Mouse (Mus musculus): ENCODE measurements at regions not wholly inside any gene's neighbourhood (a gene's known extent, or its start where the extent isn't known, plus 50 kb on each side); places are given as distances from the start of the nearest gene placed in this dataset.
A peak's percentile ranks its signal among the peaks of the same experiment; 100 is the strongest.
"Not testable (repeated sequence)": the region's sequence is repeated elsewhere in the genome, so short reads cannot be mapped to it uniquely, and the experiment has no call there.

DNA sequence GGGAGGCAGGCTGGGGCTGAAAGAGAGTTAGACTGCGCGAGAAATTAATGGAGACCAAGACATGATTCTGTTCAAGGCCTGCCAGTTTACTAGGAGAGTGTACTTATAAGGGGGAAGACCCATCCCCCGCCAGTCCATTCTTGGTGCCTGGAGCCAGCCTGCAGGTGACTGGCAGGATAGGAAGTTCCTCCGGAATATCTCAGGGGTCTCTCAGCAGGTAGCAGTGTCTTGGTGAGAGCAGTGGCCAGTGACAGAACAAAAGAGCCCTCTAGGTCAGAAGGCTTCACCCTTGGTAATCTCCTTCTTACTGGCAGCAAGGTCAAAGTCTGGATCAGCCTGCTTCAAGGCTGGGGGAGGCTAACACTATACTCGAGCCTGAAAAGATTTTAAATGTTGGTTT, 83.7 kb upstream of the Zfp804b start:
- no peak for DNase-seq

GRCm38 (mm10) chr5:7436461-7436860, 91.9 kb upstream of the Zfp804b start:
- no peak for DNase-seq

DNA sequence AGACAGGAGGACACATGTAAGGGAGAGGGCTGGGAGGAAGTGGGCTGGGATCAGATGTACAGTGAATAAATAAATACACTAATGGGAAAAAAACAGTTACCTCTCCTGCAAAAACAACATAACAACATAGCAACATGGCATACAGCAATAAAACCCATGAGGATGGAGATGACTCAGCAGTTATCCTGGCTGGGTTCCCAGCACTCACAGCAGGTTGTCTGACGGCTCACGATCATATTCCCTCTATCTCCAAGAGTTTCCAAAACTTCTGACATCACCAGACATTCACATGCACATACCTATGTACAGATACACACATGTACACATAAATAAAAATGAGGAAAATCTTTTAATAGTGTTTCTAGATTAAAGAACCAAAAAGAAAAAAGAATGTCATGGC, 103.4 kb upstream of the Zfp804b start:
- DNase-seq, result peak; percentile 2

DNA sequence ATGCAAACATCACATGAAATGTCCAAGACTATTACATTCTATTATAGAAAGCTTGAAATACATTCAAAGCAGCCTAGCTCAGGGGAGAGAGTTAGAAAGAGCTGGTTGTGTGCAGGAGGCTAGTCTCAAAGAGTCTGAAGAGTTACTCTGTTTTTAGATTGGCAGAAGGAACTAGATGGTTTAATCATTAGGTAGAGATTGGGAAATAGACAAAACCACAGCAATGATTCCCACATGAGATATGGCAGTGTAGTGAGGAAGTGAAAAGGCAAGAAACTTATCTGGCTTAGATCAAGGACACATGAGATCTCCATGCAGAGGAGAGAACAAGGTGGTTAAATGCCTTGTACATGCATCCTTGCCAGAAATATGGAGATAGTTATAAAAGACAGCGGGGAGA, 110.3 kb upstream of the Zfp804b start:
- no peak for DNase-seq

- DNase-seq, result no peak
Measured at GRCm38 (mm10) chr5:7457102-7457501, 112.5 kb upstream of the Zfp804b start.

GRCm38 (mm10) chr5:7489150-7489549, 144.6 kb upstream of the Zfp804b start:
- no peak for DNase-seq

- no peak for DNase-seq
Measured at GRCm38 (mm10) chr5:7489602-7490001, 145.0 kb upstream of the Zfp804b start.

DNA sequence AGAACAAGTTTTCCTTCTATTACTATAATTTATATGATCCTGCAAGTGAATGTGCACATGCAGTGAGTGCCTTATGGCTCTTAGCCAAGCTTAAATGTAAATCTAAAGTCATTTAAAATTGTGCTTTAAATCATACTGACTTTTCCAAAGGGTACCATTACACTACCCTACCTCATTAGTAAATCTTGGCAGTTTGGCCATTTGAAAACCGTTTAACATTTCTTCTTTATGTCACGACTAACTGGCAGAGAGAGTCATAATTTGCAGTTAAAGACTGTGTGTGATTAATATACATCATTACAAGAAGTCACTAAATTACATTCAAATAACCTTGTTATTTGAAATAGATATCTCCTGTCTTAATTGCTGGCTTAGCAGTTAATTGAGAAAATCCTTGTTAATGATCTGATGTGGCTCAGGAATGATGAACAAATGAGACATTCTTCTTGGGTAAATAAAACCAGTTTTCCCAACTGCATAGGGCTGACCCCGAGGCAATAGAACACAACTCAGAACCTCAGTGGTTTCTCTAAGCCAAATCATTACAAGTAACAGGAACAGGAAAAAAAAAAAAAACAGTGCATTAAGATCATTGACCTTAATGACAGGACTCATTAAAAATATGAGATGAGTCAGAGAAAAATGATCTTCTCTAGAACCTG, 173.1 kb upstream of the Zfp804b start:
- no peak for DNase-seq

DNA sequence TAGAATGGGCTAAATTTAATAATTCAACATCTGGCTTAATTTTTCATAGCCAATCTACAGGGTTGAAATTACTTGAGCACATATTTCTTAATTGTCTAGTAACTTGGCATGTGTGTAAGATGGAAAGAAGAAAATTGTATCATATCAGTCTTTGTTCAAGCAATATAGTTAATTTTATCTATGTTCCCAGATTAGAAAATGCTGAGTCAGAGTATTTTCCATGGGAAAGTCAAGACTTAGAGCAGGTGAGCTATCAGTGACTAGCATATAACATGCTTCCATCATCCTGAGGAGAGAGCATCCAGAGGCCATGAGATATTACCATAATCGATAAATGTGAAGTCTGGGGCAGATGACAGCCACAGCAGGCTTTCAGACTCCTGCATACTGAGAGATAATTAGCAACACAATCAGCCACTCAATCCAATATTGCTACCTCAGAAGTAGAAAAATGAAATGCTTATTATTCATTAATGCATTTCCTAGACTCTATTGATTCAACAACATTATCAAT, 188.2 kb upstream of the Zfp804b start:
- DNase-seq, result no peak

GRCm38 (mm10) chr5:7539812-7540645, 195.5 kb upstream of the Zfp804b start:
- no peak for DNase-seq

GRCm38 (mm10) chr5:7540646-7541038, 196.1 kb upstream of the Zfp804b start:
- no peak for DNase-seq

GRCm38 (mm10) chr5:7543857-7544256, 199.3 kb upstream of the Zfp804b start:
- DNase-seq, result no peak

DNA sequence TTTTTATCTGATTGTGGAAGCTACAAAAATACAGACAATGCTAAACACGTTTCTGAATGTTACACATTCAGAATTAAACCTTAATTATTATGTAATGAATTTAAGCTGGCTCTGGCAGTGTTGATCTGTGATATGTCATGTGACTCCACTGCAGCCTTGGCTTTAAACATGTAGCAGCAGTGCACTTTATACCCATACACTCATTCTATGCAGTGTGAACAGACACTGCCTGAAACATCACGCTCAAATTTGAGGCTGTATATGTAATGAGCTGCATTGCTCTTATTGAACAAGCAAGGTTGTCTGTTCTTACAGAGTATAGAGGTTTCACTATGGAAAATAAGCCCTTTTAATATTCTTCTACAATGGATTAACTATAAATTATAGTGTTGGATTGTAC, 235.9 kb upstream of the Zfp804b start:
- no peak for DNase-seq

GRCm38 (mm10) chr5:7586547-7586946, 242.0 kb upstream of the Zfp804b start:
- no peak for DNase-seq

DNA sequence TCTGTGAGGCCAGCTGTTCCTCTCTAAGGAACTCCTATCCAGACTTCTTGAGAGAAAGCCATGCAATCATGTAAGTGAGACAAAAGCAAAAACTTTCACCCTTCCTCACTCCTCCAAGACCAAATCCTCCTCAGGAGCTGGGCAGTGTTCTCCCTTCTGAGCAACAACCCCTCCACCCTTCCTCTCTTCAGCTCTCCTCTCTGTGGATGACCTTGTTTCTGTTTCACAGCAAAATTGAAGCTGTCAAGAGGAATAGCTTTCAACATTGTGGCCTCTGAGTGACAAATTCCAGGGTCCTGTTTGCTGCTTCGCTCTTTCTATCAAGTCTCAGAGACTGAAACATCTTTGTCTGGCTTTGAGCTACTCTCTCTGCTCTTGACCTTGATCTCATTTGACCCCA, 255.9 kb upstream of the Zfp804b start:
- no peak for DNase-seq

- DNase-seq, result no peak
Measured at GRCm38 (mm10) chr5:7607517-7607916, 263.0 kb upstream of the Zfp804b start.

DNA sequence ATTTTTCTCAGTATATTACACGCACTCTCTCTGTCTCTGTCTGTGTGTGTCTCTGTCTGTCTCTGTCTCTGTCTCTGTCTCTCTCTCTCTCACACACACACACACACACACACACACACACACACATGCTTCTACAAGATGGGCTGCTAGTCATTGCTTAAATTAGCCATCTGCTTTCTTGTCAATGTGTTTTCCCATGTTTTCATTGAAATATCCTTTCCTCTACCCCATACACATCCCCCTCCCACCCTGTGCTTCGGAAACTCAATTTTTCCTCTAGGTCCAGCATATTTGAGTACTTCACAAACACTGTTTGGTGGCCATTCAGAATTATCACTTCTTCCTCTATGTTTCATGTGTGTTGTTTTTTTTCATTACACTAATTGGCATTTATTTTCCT, 263.4 kb upstream of the Zfp804b start:
- no peak for DNase-seq

DNA sequence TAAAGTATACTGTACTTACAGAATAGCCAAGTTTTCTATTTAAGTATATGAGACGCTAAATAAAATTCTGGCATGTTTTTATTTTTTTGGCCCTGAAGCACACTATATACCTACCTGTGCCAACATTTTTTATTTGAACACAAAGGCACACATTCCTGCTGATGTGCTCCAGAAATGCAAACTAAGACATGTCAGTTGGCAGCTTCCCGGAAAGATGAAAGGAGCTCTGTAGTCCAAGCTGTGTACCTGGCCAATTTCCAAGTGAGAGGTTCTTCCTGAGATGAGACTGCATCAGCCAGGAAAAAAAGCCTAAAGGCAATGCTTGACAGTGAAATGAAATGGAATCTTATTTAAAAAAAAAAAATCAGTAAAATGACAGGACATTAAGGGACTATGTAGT, 305.0 kb upstream of the Steap4 start:
- no peak for DNase-seq

GRCm38 (mm10) chr5:7701776-7702175, 258.5 kb upstream of the Steap4 start:
- DNase-seq, result no peak

DNA sequence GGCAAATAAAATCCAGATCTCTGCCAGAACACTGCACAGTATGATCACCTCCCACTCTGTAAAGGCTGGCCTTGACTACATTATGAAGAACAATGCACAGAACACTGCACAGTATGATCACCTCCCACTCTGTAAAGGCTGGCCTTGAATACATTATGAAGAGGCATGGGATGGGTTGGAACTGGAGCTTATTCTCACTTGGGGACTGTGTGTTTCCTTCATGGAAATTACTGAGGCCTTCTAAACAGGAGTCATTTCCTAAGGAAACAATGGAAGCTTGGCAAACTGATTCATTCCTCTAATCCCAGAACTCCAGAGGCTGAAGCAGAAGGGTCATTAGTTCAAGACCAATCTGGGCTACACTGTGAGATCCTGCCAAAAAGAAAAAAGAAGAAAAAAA, 240.7 kb upstream of the Steap4 start:
- no peak for DNase-seq

GRCm38 (mm10) chr5:7720061-7720460, 240.2 kb upstream of the Steap4 start:
- no peak for DNase-seq

- DNase-seq, result no peak
Measured at GRCm38 (mm10) chr5:7720688-7721087, 239.6 kb upstream of the Steap4 start.

GRCm38 (mm10) chr5:7732566-7732965, 227.7 kb upstream of the Steap4 start:
- not testable (repeated sequence) for DNase-seq

GRCm38 (mm10) chr5:7779827-7780226, 180.4 kb upstream of the Steap4 start:
- no peak for DNase-seq
